Mouse (Mus musculus): ENCODE measurements around the gene Ap3d1. TPM values are rescaled to one million over a fixed set of nuclear protein-coding genes. Genes with fewer than 3 reads are reported as not detected.
A peak's percentile ranks its signal among the peaks of the same experiment; 100 is the strongest.

The Ap3d1 gene
- polyA plus RNA-seq, 1 experiment from 2014 or later: 69.3 TPM

- DNase-seq (ENCODE audit: low spot score) (no peak), ATAC-seq (ENCODE audit: insufficient read depth, low FRiP score, low TSS enrichment) (no peak)
- H3K36me3 ChIP-seq (ENCODE audit: control insufficient read depth, insufficient read depth, low read length): no peaks in the 10 kb centered on the region
- peak overlapping the region; percentile 79 for H3K4me2 ChIP-seq (ENCODE audit: low read depth)
- peak overlapping the region; percentile 98 for H3K9ac ChIP-seq (ENCODE audit: low read length)
- H3K4me3 ChIP-seq (ENCODE audit: low read depth, low read length): peak overlapping the region; percentile 99
- no peaks in the 10 kb centered on the region for H3K9me3 ChIP-seq (ENCODE audit: control insufficient read depth, low read length)
- peak overlapping the region; percentile 83 for H3K27ac ChIP-seq (ENCODE audit: low read depth, low read length)
- H3K27me3 ChIP-seq (ENCODE audit: control insufficient read depth, insufficient read depth, low read length): no peaks in the 10 kb centered on the region
- peaks cover 26% of the 10 kb centered on the region for H3K4me1 ChIP-seq (ENCODE audit: control insufficient read depth, insufficient read depth, low read length)
- 1% methylated on average over 65 of the region's 75 CpGs for WGBS
Measured at GRCm38 (mm10) chr10:80755291-80756015, 13.4 kb upstream of the Ap3d1 start.

GRCm38 (mm10) chr10:80754594-80755290, 12.7 kb upstream of the Ap3d1 start, which contains the start of gene Dot1l:
TSS of gene Dot1l (plus strand) at chr10:80755206.
- H3K4me1 ChIP-seq (ENCODE audit: control insufficient read depth, insufficient read depth, low read length): peaks cover 26% of the 10 kb centered on the region

GRCm38 (mm10) chr10:80752079-80752625, 10.1 kb upstream of the Ap3d1 start:
- DNase-seq (ENCODE audit: low spot score) (peak; percentile 82), ATAC-seq (ENCODE audit: insufficient read depth, low FRiP score, low TSS enrichment) (peak; percentile 42; the same call in 1 of the 2 replicates)
- no peaks in the 10 kb centered on the region for H3K36me3 ChIP-seq (ENCODE audit: control insufficient read depth, insufficient read depth, low read length)
- H3K27ac ChIP-seq (ENCODE audit: low read depth, low read length): no peak overlapping the region
- H3K4me2 ChIP-seq (ENCODE audit: low read depth): peak overlapping the region; percentile 33
- peak overlapping the region; percentile 14; the same call in 1 of the 2 replicates for H3K4me3 ChIP-seq (ENCODE audit: low read depth, low read length)
- H3K9me3 ChIP-seq (ENCODE audit: control insufficient read depth, low read length): no peaks in the 10 kb centered on the region
- H3K4me1 ChIP-seq (ENCODE audit: control insufficient read depth, insufficient read depth, low read length): peaks cover 21% of the 10 kb centered on the region
- no peak overlapping the region for H3K9ac ChIP-seq (ENCODE audit: low read length)
- H3K27me3 ChIP-seq (ENCODE audit: control insufficient read depth, insufficient read depth, low read length): no peaks in the 10 kb centered on the region
- 4% methylated on average over 6 of the region's 6 CpGs for WGBS

More at GRCm38 (mm10) chr10:80754594-80755290, 12.7 kb upstream of the Ap3d1 start, which contains the start of gene Dot1l:
- Histone ChIP-seq H3K27ac (ENCODE audit: low read depth, low read length) (peak within 1 kb of the TSS; percentile 83), H3K4me3 (ENCODE audit: low read depth, low read length) (peak within 1 kb of the TSS; percentile 99), H3K36me3 (ENCODE audit: control insufficient read depth, insufficient read depth, low read length) (no peaks in the 10 kb centered on the region), H3K4me2 (ENCODE audit: low read depth) (peak within 1 kb of the TSS; percentile 79), H3K9me3 (ENCODE audit: control insufficient read depth, low read length) (no peaks in the 10 kb centered on the region), H3K27me3 (ENCODE audit: control insufficient read depth, insufficient read depth, low read length) (no peaks in the 10 kb centered on the region), H3K9ac (ENCODE audit: low read length) (peak within 1 kb of the TSS; percentile 98)
- DNase-seq (ENCODE audit: low spot score) (peak; percentile 99), ATAC-seq (ENCODE audit: insufficient read depth, low FRiP score, low TSS enrichment) (peak; percentile 87)
- WGBS: 1% methylated on average over 40 of the region's 57 CpGs

- 14% methylated on average over 16 of the region's 16 CpGs for WGBS
- peak overlapping the region; percentile 14; the same call in 1 of the 2 replicates for H3K4me3 ChIP-seq (ENCODE audit: low read depth, low read length)
- H3K9me3 ChIP-seq (ENCODE audit: control insufficient read depth, low read length): no peaks in the 10 kb centered on the region
- peaks cover 12% of the 10 kb centered on the region for H3K4me1 ChIP-seq (ENCODE audit: control insufficient read depth, insufficient read depth, low read length)
- ATAC-seq (ENCODE audit: insufficient read depth, low FRiP score, low TSS enrichment) (no peak), DNase-seq (ENCODE audit: low spot score) (no peak)
- no peaks in the 10 kb centered on the region for H3K36me3 ChIP-seq (ENCODE audit: control insufficient read depth, insufficient read depth, low read length)
- no peaks in the 10 kb centered on the region for H3K27me3 ChIP-seq (ENCODE audit: control insufficient read depth, insufficient read depth, low read length)
- H3K9ac ChIP-seq (ENCODE audit: low read length): no peak overlapping the region
- H3K4me2 ChIP-seq (ENCODE audit: low read depth): peak overlapping the region; percentile 33
- no peak overlapping the region for H3K27ac ChIP-seq (ENCODE audit: low read depth, low read length)
Measured at GRCm38 (mm10) chr10:80751188-80751832, 9.2 kb upstream of the Ap3d1 start.

GRCm38 (mm10) chr10:80748609-80749008, 6.5 kb upstream of the Ap3d1 start:
- Histone ChIP-seq H3K4me3 (ENCODE audit: low read depth, low read length) (no peak overlapping the region), H3K36me3 (ENCODE audit: control insufficient read depth, insufficient read depth, low read length) (no peaks in the 10 kb centered on the region), H3K4me2 (ENCODE audit: low read depth) (no peak overlapping the region), H3K9me3 (ENCODE audit: control insufficient read depth, low read length) (no peaks in the 10 kb centered on the region), H3K27me3 (ENCODE audit: control insufficient read depth, insufficient read depth, low read length) (no peaks in the 10 kb centered on the region), H3K4me1 (ENCODE audit: control insufficient read depth, insufficient read depth, low read length) (peaks cover 6% of the 10 kb centered on the region; the same call in 1 of the 2 replicates), H3K9ac (ENCODE audit: low read length) (no peak overlapping the region), H3K27ac (ENCODE audit: low read depth, low read length) (no peak overlapping the region)
- 11% methylated on average over 6 of the region's 6 CpGs for WGBS
- peak; percentile 53 for DNase-seq (ENCODE audit: low spot score)
- ATAC-seq (ENCODE audit: insufficient read depth, low FRiP score, low TSS enrichment): no peak

- Histone ChIP-seq H3K27me3 (ENCODE audit: control insufficient read depth, insufficient read depth, low read length) (no peaks in the 10 kb centered on the region), H3K9me3 (ENCODE audit: control insufficient read depth, low read length) (no peaks in the 10 kb centered on the region), H3K27ac (ENCODE audit: low read depth, low read length) (no peak overlapping the region), H3K36me3 (ENCODE audit: control insufficient read depth, insufficient read depth, low read length) (no peaks in the 10 kb centered on the region), H3K9ac (ENCODE audit: low read length) (no peak overlapping the region), H3K4me3 (ENCODE audit: low read depth, low read length) (no peak overlapping the region), H3K4me2 (ENCODE audit: low read depth) (no peak overlapping the region), H3K4me1 (ENCODE audit: control insufficient read depth, insufficient read depth, low read length) (peaks cover 6% of the 10 kb centered on the region; the same call in 1 of the 2 replicates)
- DNase-seq (ENCODE audit: low spot score) (peak; percentile 66), ATAC-seq (ENCODE audit: insufficient read depth, low FRiP score, low TSS enrichment) (no peak)
- WGBS: 24% methylated on average over 3 of the region's 3 CpGs
Measured at GRCm38 (mm10) chr10:80747410-80747809, 5.3 kb upstream of the Ap3d1 start.

- WGBS: 41% methylated on average over 5 of the region's 5 CpGs
Measured at GRCm38 (mm10) chr10:80744262-80744661, 2.2 kb upstream of the Ap3d1 start.

GRCm38 (mm10) chr10:80741634-80742179, 357 bp downstream of the Ap3d1 start:
- Histone ChIP-seq H3K4me3 (ENCODE audit: low read depth, low read length) (peak overlapping the region; percentile 99), H3K27me3 (ENCODE audit: control insufficient read depth, insufficient read depth, low read length) (no peaks in the 10 kb centered on the region), H3K4me1 (ENCODE audit: control insufficient read depth, insufficient read depth, low read length) (peaks cover 16% of the 10 kb centered on the region), H3K36me3 (ENCODE audit: control insufficient read depth, insufficient read depth, low read length) (0 out of 2 replicates have a peak, but pooled peaks cover 2% of the 10 kb centered on the region), H3K9ac (ENCODE audit: low read length) (peak overlapping the region; percentile 94), H3K9me3 (ENCODE audit: control insufficient read depth, low read length) (no peaks in the 10 kb centered on the region), H3K4me2 (ENCODE audit: low read depth) (peak overlapping the region; percentile 94), H3K27ac (ENCODE audit: low read depth, low read length) (peak overlapping the region; percentile 68)
- DNase-seq (ENCODE audit: low spot score) (no peak), ATAC-seq (ENCODE audit: insufficient read depth, low FRiP score, low TSS enrichment) (no peak)
- WGBS: 1% methylated on average over 46 of the region's 46 CpGs

More at GRCm38 (mm10) chr10:80744262-80744661, 2.2 kb upstream of the Ap3d1 start:
- no peaks in the 10 kb centered on the region for H3K9me3 ChIP-seq (ENCODE audit: control insufficient read depth, low read length)
- ATAC-seq (ENCODE audit: insufficient read depth, low FRiP score, low TSS enrichment): no peak
- H3K27me3 ChIP-seq (ENCODE audit: control insufficient read depth, insufficient read depth, low read length): no peaks in the 10 kb centered on the region
- DNase-seq (ENCODE audit: low spot score): no peak
- H3K36me3 ChIP-seq (ENCODE audit: control insufficient read depth, insufficient read depth, low read length): no peaks in the 10 kb centered on the region
- peaks cover 16% of the 10 kb centered on the region for H3K4me1 ChIP-seq (ENCODE audit: control insufficient read depth, insufficient read depth, low read length)
- no peak overlapping the region for H3K27ac ChIP-seq (ENCODE audit: low read depth, low read length)
- no peak overlapping the region for H3K4me2 ChIP-seq (ENCODE audit: low read depth)
- no peak overlapping the region for H3K4me3 ChIP-seq (ENCODE audit: low read depth, low read length)
- no peak overlapping the region for H3K9ac ChIP-seq (ENCODE audit: low read length)
